Mouse (Mus musculus): ENCODE data around the gene Tssk3. TPM values are rescaled to one million over a fixed set of nuclear protein-coding genes. Genes with fewer than 3 reads are reported as not detected.

Gene Tssk3
- polyA plus RNA-seq, 1 experiment from 2014 or later = not detected

DNA sequence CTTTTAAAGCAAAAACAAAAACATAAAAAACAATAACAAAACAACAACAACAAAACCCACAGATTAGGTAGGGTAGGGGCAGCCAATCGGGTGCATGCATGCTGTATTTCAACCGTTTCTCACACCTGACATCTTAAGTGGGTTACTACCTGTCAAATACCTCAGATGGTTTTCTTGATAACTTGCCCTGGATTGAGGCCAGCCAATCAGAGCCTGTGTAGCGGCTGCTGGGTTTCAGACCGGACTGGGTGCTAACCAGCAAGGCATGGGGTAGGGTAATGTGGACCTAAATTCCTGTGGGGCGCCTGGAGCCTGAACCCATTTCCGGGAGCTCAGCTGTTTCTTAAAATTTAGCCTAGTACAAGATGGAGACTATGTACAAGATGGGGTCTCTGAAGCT lies 49.7 kb downstream of the Tssk3 start:
- no peak overlapping the region for H3K27ac ChIP-seq (ENCODE audit: low read depth, low read length)
- no peaks in the 10 kb centered on the region for H3K36me3 ChIP-seq (ENCODE audit: control insufficient read depth, insufficient read depth, low read length)
- no peaks in the 10 kb centered on the region for H3K9me3 ChIP-seq (ENCODE audit: control insufficient read depth, low read length)
- H3K4me1 ChIP-seq (ENCODE audit: control insufficient read depth, insufficient read depth, low read length) = 0 out of 2 replicates have a peak, but pooled peaks cover 3% of the 10 kb centered on the region
- H3K27me3 ChIP-seq (ENCODE audit: control insufficient read depth, insufficient read depth, low read length) = peaks cover 26% of the 10 kb centered on the region
- 29% methylated on average over 6 of the region's 6 CpGs for WGBS
- H3K4me2 ChIP-seq (replicated peaks; ENCODE audit: low read depth, low read length) = peak overlapping the region; percentile 69
- no peak overlapping the region for H3K9ac ChIP-seq (ENCODE audit: low read depth, low read length)
- 0 out of 2 replicates have a peak, but pooled peaks have one; percentile 42 for ATAC-seq (ENCODE audit: low FRiP score, low TSS enrichment)
- peak overlapping the region; percentile 49; the same call in 1 of the 2 replicates for H3K4me3 ChIP-seq (ENCODE audit: low read length)

DNA sequence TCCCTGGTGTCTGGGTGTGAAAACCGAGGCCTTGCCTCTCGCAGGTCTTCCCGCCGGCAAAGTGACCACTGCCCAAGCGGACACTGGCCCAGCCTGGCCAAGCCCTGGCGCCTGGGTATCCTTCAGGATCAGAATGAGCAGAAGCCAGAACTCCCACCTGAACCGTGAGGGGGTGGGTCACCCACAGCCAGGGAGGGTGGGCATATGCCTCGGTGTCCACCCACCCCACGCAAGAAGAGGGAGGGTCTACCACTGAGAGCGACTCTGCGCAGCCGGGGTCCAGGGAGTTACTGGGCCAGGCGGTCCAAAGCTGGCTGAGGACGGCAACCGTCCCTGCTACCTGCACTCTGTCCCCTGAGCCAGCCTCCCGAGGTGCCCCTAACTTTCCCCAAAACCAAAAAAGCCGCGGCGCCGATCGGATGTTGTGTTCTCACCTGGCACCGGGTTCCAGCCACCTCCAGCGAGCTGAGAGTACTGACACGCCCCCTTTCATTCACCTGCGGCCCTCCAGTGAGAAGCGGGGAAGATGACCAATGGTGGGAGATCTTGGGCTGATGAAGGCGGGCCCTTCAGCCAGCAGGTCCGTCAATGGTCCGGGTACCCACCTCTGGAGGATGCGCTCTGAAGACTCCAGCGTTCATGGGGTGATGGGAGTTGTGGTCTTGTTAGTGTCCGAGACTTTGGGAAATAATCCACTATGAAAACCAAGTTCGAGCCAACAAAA lies 50.3 kb downstream of the Tssk3 start, which contains the start of gene Zbtb8b:
Gene Zbtb8b, minus strand, starts transcription at position 514 of the 724 bp plus-strand sequence.
- no peak within 1 kb of the TSS for H3K27ac ChIP-seq (ENCODE audit: low read depth, low read length)
- 0 out of 2 replicates have a peak, but pooled peaks cover 3% of the 10 kb centered on the region for H3K4me1 ChIP-seq (ENCODE audit: control insufficient read depth, insufficient read depth, low read length)
- H3K4me3 ChIP-seq (ENCODE audit: low read length) = peak within 1 kb of the TSS; percentile 49
- 2% methylated on average over 33 of the region's 33 CpGs for WGBS
- peak within 1 kb of the TSS; percentile 55 for H3K9ac ChIP-seq (ENCODE audit: low read depth, low read length)
- peaks cover 26% of the 10 kb centered on the region for H3K27me3 ChIP-seq (ENCODE audit: control insufficient read depth, insufficient read depth, low read length)
- ATAC-seq (ENCODE audit: low FRiP score, low TSS enrichment) = peak; percentile 96
- peak within 1 kb of the TSS; percentile 69 for H3K4me2 ChIP-seq (replicated peaks; ENCODE audit: low read depth, low read length)
- no peaks in the 10 kb centered on the region for H3K36me3 ChIP-seq (ENCODE audit: control insufficient read depth, insufficient read depth, low read length)
- H3K9me3 ChIP-seq (ENCODE audit: control insufficient read depth, low read length) = no peaks in the 10 kb centered on the region

Other genes starting within 250 kb of the Tssk3 start
- gene C77080, start 229.6 kb downstream of the Tssk3 start, polyA plus RNA-seq (2014; fragmentation: Nextera tagmentation; extraction: Ambion mirVana) = 7.3 and 7.8 TPM in 2 replicates
- 0.63 and 0.84 TPM in 2 replicates for gene Sync, start 203.4 kb downstream of the Tssk3 start, polyA plus RNA-seq (2014; fragmentation: Nextera tagmentation; extraction: Ambion mirVana)
- 421 and 437 TPM in 2 replicates for gene Rbbp4, start 155.7 kb downstream of the Tssk3 start, polyA plus RNA-seq (2014; fragmentation: Nextera tagmentation; extraction: Ambion mirVana)
- 50.2 and 70.1 TPM in 2 replicates for gene Zbtb8os, start 155.3 kb downstream of the Tssk3 start, polyA plus RNA-seq (2014; fragmentation: Nextera tagmentation; extraction: Ambion mirVana)
- gene Zbtb8a, start 112.9 kb downstream of the Tssk3 start, polyA plus RNA-seq (2014; fragmentation: Nextera tagmentation; extraction: Ambion mirVana) = 7.9 and 13.3 TPM in 2 replicates
- 2.3 and 3.1 TPM in 2 replicates for gene Zbtb8b, start 50.2 kb downstream of the Tssk3 start, polyA plus RNA-seq (2014; fragmentation: Nextera tagmentation; extraction: Ambion mirVana)
- 20.5 and 23.3 TPM in 2 replicates for gene Bsdc1, start 29.4 kb downstream of the Tssk3 start, polyA plus RNA-seq (2014; fragmentation: Nextera tagmentation; extraction: Ambion mirVana)
- gene Fam229a, start 168 bp upstream of the Tssk3 start, polyA plus RNA-seq (2014; fragmentation: Nextera tagmentation; extraction: Ambion mirVana) = 0.39 TPM in 1 of 2 replicates, not detected in the other
- 823 and 993 TPM in 2 replicates for gene Marcksl1, start 22.6 kb upstream of the Tssk3 start, polyA plus RNA-seq (2014; fragmentation: Nextera tagmentation; extraction: Ambion mirVana)
- 245 and 265 TPM in 2 replicates for gene Hdac1, start 51.7 kb upstream of the Tssk3 start, polyA plus RNA-seq (2014; fragmentation: Nextera tagmentation; extraction: Ambion mirVana)
- 11.4 and 14.1 TPM in 2 replicates for gene Lck, start 82.6 kb upstream of the Tssk3 start, polyA plus RNA-seq (2014; fragmentation: Nextera tagmentation; extraction: Ambion mirVana)
- gene Fam167b, start 87.5 kb upstream of the Tssk3 start, polyA plus RNA-seq (2014; fragmentation: Nextera tagmentation; extraction: Ambion mirVana) = 17.7 and 19.7 TPM in 2 replicates
- gene Eif3i, start 109.6 kb upstream of the Tssk3 start, polyA plus RNA-seq (2014; fragmentation: Nextera tagmentation; extraction: Ambion mirVana) = 340 and 401 TPM in 2 replicates
- 213 and 219 TPM in 2 replicates for gene Tmem234, start 109.6 kb upstream of the Tssk3 start, polyA plus RNA-seq (2014; fragmentation: Nextera tagmentation; extraction: Ambion mirVana)
- gene Dcdc2b, start 123.2 kb upstream of the Tssk3 start, polyA plus RNA-seq (2014; fragmentation: Nextera tagmentation; extraction: Ambion mirVana) = 1.9 and 2.0 TPM in 2 replicates
- 30.1 and 30.6 TPM in 2 replicates for gene Iqcc, start 128.1 kb upstream of the Tssk3 start, polyA plus RNA-seq (2014; fragmentation: Nextera tagmentation; extraction: Ambion mirVana)
- 48.6 and 56.0 TPM in 2 replicates for gene Ccdc28b, start 132.9 kb upstream of the Tssk3 start, polyA plus RNA-seq (2014; fragmentation: Nextera tagmentation; extraction: Ambion mirVana)
- 44.9 and 103 TPM in 2 replicates for gene Txlna, start 150.0 kb upstream of the Tssk3 start, polyA plus RNA-seq (2014; fragmentation: Nextera tagmentation; extraction: Ambion mirVana)
- gene Kpna6, start 181.7 kb upstream of the Tssk3 start, polyA plus RNA-seq (2014; fragmentation: Nextera tagmentation; extraction: Ambion mirVana) = 13.2 and 14.7 TPM in 2 replicates
- gene Tmem39b, start 205.8 kb upstream of the Tssk3 start, polyA plus RNA-seq (2014; fragmentation: Nextera tagmentation; extraction: Ambion mirVana) = 27.2 and 49.0 TPM in 2 replicates

Data from kidney, embryonic 14.5 days (tissue).